Mouse (Mus musculus): ENCODE data around the gene Rnpepl1. TPM values are rescaled to one million over a fixed set of nuclear protein-coding genes. Genes with fewer than 3 reads are reported as not detected.

Gene Rnpepl1
- total and polyA plus RNA-seq, 2 experiments from 2014 or later = 31.3 to 58.2 TPM

- Histone ChIP-seq H3K4me1 (ENCODE audit: insufficient read depth, low read length) (0 out of 2 replicates have a peak, but pooled peaks cover 2% of the 10 kb centered on the region), H3K36me3 (ENCODE audit: insufficient read depth, low read length) (no peaks in the 10 kb centered on the region), H3K27ac (no peak overlapping the region), H3K4me3 (ENCODE audit: low read length) (no peak overlapping the region), H3K27me3 (ENCODE audit: insufficient read depth, low read length) (no peaks in the 10 kb centered on the region), H3K9me3 (ENCODE audit: low read length) (no peaks in the 10 kb centered on the region), H3K4me2 (ENCODE audit: low read depth, low read length) (no peak overlapping the region), H3K9ac (replicated peaks; ENCODE audit: low read length) (no peak overlapping the region)
- TF ChIP-seq CTCF (IDR thresholded peaks at IDR 0.05; ENCODE audit: low read depth) = 0 out of 2 replicates have a peak, but pooled peaks have one; percentile 9
- DNase-seq (ENCODE audit: low spot score) = peak; percentile 75
- ATAC-seq = peak; percentile 47; the same call in 1 of the 2 replicates
- 40% methylated on average over 1 of the region's 1 CpGs for WGBS
Observed at GRCm38 (mm10) chr1:92972854-92973253, 62.3 kb downstream of the Rnpepl1 start.

Other genes starting within 250 kb of the Rnpepl1 start
- gene Gpc1, start 79.1 kb upstream of the Rnpepl1 start, total RNA-seq (2014; rRNA removed) = 196 and 215 TPM in 2 replicates
- 55.5 and 57.8 TPM in 2 replicates for gene Gpc1, start 79.1 kb upstream of the Rnpepl1 start, polyA plus RNA-seq (2015; fragmentation: Nextera tagmentation; extraction: Ambion mirVana)
- gene Ankmy1, start 7.9 kb upstream of the Rnpepl1 start, total RNA-seq (2014; rRNA removed) = 0.25 TPM in 1 of 2 replicates, not detected in the other
- 0.39 and 0.62 TPM in 2 replicates for gene Ankmy1, start 7.9 kb upstream of the Rnpepl1 start, polyA plus RNA-seq (2015; fragmentation: Nextera tagmentation; extraction: Ambion mirVana)
- 25.2 and 36.6 TPM in 2 replicates for gene Dusp28, start 3.8 kb upstream of the Rnpepl1 start, total RNA-seq (2014; rRNA removed)
- gene Dusp28, start 3.8 kb upstream of the Rnpepl1 start, polyA plus RNA-seq (2015; fragmentation: Nextera tagmentation; extraction: Ambion mirVana) = 21.9 and 22.8 TPM in 2 replicates
- 79.7 and 101 TPM in 2 replicates for gene Capn10, start 23.6 kb downstream of the Rnpepl1 start, total RNA-seq (2014; rRNA removed)
- gene Capn10, start 23.6 kb downstream of the Rnpepl1 start, polyA plus RNA-seq (2015; fragmentation: Nextera tagmentation; extraction: Ambion mirVana) = 50.4 and 51.0 TPM in 2 replicates
- gene Gpr35, start 40.1 kb downstream of the Rnpepl1 start, total RNA-seq (2014; rRNA removed) = 0.32 and 0.42 TPM in 2 replicates
- 0.13 and 0.47 TPM in 2 replicates for gene Gpr35, start 40.1 kb downstream of the Rnpepl1 start, polyA plus RNA-seq (2015; fragmentation: Nextera tagmentation; extraction: Ambion mirVana)
- not detected in 2 replicates for gene Aqp12, start 95.6 kb downstream of the Rnpepl1 start, total RNA-seq (2014; rRNA removed)
- gene Aqp12, start 95.6 kb downstream of the Rnpepl1 start, polyA plus RNA-seq (2015; fragmentation: Nextera tagmentation; extraction: Ambion mirVana) = not detected in 2 replicates
- 600 and 696 TPM in 2 replicates for gene Kif1a, start 191.2 kb downstream of the Rnpepl1 start, total RNA-seq (2014; rRNA removed)
- gene Kif1a, start 191.2 kb downstream of the Rnpepl1 start, polyA plus RNA-seq (2015; fragmentation: Nextera tagmentation; extraction: Ambion mirVana) = 651 and 675 TPM in 2 replicates
- not detected in 2 replicates for gene Agxt, start 224.5 kb downstream of the Rnpepl1 start, total RNA-seq (2014; rRNA removed)
- not detected in 2 replicates for gene Agxt, start 224.5 kb downstream of the Rnpepl1 start, polyA plus RNA-seq (2015; fragmentation: Nextera tagmentation; extraction: Ambion mirVana)